Mouse (Mus musculus) G1E (cell line): ENCODE results near the gene Sync.

Experiments used
- CTCF ChIP-seq: IDR thresholded peaks from 2 replicates; pipeline ENCODE4 v1.5.1; 2012; ENCODE audit warnings: low read depth, low read length, inconsistent platforms, mixed read lengths
- GATA1 ChIP-seq: IDR thresholded peaks from 2 replicates; pipeline ENCODE4 v1.6.1; 2012; ENCODE audit warnings: borderline replicate concordance, low read length, inconsistent platforms, mixed read lengths
- POLR2AphosphoS5 ChIP-seq: IDR thresholded peaks from 2 replicates; pipeline ENCODE4 v1.6.1; 2012; ENCODE audit warnings: low read depth, low read length, inconsistent platforms; ENCODE audit not compliant: insufficient replicate concordance

DNA sequence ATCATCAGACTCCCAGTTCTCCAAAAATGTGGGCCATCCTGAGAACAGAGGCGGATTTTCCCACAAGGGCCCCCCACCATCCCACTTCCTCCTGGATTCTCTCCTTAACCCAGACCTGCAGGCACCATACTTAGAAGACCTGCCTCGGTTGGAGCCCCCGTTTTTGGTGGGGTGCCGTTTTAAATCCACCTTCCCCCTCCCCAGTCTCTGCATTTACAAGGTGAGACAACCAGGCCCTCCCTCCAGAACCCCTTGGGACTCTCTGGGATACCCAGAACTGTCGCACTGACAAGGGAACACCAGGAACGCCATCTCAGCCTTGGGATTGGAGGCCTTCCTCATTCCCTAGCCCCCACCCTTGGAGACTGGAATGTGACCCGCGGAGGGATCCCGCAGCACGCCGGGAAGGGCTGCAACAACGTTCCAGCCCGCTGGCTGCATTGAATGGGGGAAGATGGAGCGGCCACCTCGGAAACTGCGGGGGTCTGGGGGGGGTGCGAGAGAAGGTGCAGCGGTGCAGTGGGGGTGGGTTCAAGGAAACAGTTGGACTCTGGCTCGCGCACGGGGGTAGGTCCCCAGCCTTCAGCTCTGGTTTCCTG lies 49.5 kb upstream of the Sync start:
- TF ChIP-seq CTCF (no peak), POLR2AphosphoS5 (no peak), GATA1 (no peak)
